Mouse (Mus musculus): ENCODE data around the gene Smarcd3. TPM values are rescaled to one million over a fixed set of nuclear protein-coding genes. Genes with fewer than 3 reads are reported as not detected.

Gene Smarcd3
- total and polyA plus RNA-seq, 3 experiments: 1.3 to 2.2 TPM; not detected in 1

GRCm38 (mm10) chr5:24586106-24586505 lies 38.1 kb downstream of the Smarcd3 start:
- H3K4me2 ChIP-seq (ENCODE audit: insufficient read depth, low read depth, poor library complexity, severe bottlenecking): peak overlapping the region; percentile 51; the same call in 1 of the 2 replicates
- no peaks in the 10 kb centered on the region for H3K27me3 ChIP-seq (replicated peaks)
- H3K27ac ChIP-seq (ENCODE audit: insufficient read depth, low read depth): no peak overlapping the region
- no peaks in the 10 kb centered on the region for H3K9me3 ChIP-seq (replicated peaks; ENCODE audit: low read length)
- peaks cover 8 to 24% of the 10 kb centered on the region in 2 experiments for H3K4me1 ChIP-seq (ENCODE audit: control insufficient read depth in 1 of 2, insufficient read depth in 2 of 2)
- in situ Hi-C loops (cut with MboI; ENCODE audit: low pct_ligation_motif_present, low pct_unique_long_range_greater_than_20kb, low sequenced_read_pairs) (no loop called here), dilution Hi-C loops (cut with MboI; ENCODE audit: extremely low pct_ligation_motif_present, extremely low pct_unique_long_range_greater_than_20kb, low sequenced_read_pairs) (no loop called here)
- no peak for TF ChIP-seq ZKSCAN1 (IDR thresholded peaks at IDR 0.05; ENCODE audit: borderline replicate concordance, low read depth, low read length)
- no peak for TF ChIP-seq ELF1 (IDR thresholded peaks at IDR 0.05; ENCODE audit: low read depth, low read length)
- TF ChIP-seq USF1 (IDR thresholded peaks at IDR 0.05; ENCODE audit: low read depth, low read length): peak; percentile 38
- peak; percentile 47; the same call in 1 of the 2 replicates for TF ChIP-seq USF2 (conservative IDR thresholded peaks at IDR 0.05; ENCODE audit: low read depth, low read length)
- no peak for TF ChIP-seq RAD21 (IDR thresholded peaks at IDR 0.05; ENCODE audit: low read depth, low read length)
- no peak for TF ChIP-seq TCF12 (IDR thresholded peaks at IDR 0.05; ENCODE audit: low read depth, low read length)
- TF ChIP-seq IRF4 (IDR thresholded peaks at IDR 0.05; ENCODE audit: low read depth, low read length): no peak
- TF ChIP-seq E2F4 (IDR thresholded peaks at IDR 0.05; ENCODE audit: insufficient replicate concordance, low read depth, low read length): no peak
- no peak for TF ChIP-seq MEF2A (IDR thresholded peaks at IDR 0.05; ENCODE audit: borderline replicate concordance, low read depth, low read length)
- TF ChIP-seq MAX (IDR thresholded peaks at IDR 0.05; ENCODE audit: low read length): no peak
- TF ChIP-seq NELFE (IDR thresholded peaks at IDR 0.05; ENCODE audit: low read depth, low read length): no peak
- TF ChIP-seq KAT2A (IDR thresholded peaks at IDR 0.05; ENCODE audit: insufficient replicate concordance, low read length): no peak
- TF ChIP-seq GABPA (IDR thresholded peaks at IDR 0.05; ENCODE audit: insufficient replicate concordance, low read depth, low read length): no peak
- DNase-seq (ENCODE audit: extremely low read depth): peak; percentile 26
- H3K4me3 ChIP-seq (replicated peaks in 1 of 3; ENCODE audit: low read depth in 2 of 3, low read length in 2 of 3, poor library complexity in 1 of 3): peak overlapping the region; percentile 88 to 98 (median 90)
- peaks cover 29 to 33% of the 10 kb centered on the region in 2 experiments for H3K36me3 ChIP-seq (replicated peaks in 1 of 2; ENCODE audit: control insufficient read depth in 1 of 2, insufficient read depth in 1 of 2, low read length in 1 of 2)
- H3K9ac ChIP-seq (ENCODE audit: insufficient read depth, low read depth): peak overlapping the region; percentile 65
- H3K79me2 ChIP-seq (replicated peaks; ENCODE audit: control insufficient read depth, extremely low read depth, insufficient read depth, poor library complexity, severe bottlenecking): peaks cover 19% of the 10 kb centered on the region

DNA sequence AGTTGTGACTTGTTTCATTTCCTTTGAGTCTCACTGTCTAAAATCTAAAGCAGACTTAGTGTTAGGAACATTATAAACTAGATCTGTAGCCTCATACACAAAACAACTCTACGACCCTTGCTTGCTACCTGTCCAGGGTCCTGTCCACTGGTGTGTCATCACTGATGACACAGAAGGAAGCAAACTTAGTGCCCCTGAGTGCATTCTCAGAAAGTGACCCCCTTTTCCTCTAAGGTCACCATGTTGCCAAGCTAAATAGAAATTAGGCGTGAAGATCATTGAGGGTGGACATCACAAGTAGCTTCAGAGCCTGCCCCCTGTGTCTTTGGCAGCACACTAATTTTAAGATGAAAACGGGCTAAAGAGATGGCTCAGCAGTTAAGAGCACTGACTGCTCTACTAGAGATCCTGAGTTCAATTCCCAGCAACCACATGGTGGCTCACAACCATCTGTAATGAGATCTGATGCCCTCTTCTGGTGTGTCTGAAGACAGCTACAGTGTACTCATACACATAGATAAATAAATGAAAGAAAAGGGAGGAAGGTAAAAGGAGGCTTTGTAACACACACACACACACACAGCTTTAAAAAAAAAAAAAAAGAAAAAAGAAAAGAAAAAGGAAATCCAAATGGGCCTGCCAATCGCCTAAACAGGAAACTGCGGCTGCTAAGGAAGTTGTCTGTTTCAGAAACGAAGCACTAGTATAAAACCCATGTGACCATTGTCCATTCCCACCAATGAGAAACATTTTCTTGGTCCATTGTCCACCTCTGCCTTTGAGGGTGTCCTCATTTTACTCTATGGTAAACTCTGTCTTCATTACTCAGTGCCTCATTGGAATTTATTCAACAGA lies 45.9 kb downstream of the Smarcd3 start:
- no peak for DNase-seq (ENCODE audit: extremely low read depth)

More for the DNA sequence above, 45.9 kb downstream of the Smarcd3 start:
- H3K36me3 ChIP-seq (replicated peaks in 1 of 2; ENCODE audit: control insufficient read depth in 1 of 2, insufficient read depth in 1 of 2, low read length in 1 of 2): peaks cover 20 to 24% of the 10 kb centered on the region in 2 experiments
- peaks cover 0 to 25% of the 10 kb centered on the region in 2 experiments; a peak in 3 of 4 replicates for H3K4me1 ChIP-seq (ENCODE audit: control insufficient read depth in 1 of 2, insufficient read depth in 2 of 2)
- H3K4me3 ChIP-seq (replicated peaks in 1 of 3; ENCODE audit: low read depth in 2 of 3, low read length in 2 of 3, poor library complexity in 1 of 3): peak overlapping the region; percentile 63 to 91 (median 77)
- peak overlapping the region; percentile 77 for H3K9ac ChIP-seq (ENCODE audit: insufficient read depth, low read depth)
- in situ Hi-C loops (cut with MboI; ENCODE audit: low pct_ligation_motif_present, low pct_unique_long_range_greater_than_20kb, low sequenced_read_pairs): no loop called here
- dilution Hi-C loops (cut with MboI; ENCODE audit: extremely low pct_ligation_motif_present, extremely low pct_unique_long_range_greater_than_20kb, low sequenced_read_pairs): no loop called here
- TF ChIP-seq RAD21 (IDR thresholded peaks at IDR 0.05; ENCODE audit: low read depth, low read length) (no peak), CTCF (conservative IDR thresholded peaks at IDR 0.05 in 1 of 2, IDR thresholded peaks at IDR 0.05 in 1 of 2; ENCODE audit: low read depth in 2 of 2, low read length in 2 of 2) (peak in 1 of 2 experiments; percentile 53; a peak in 2 of 4 replicates)
- H3K79me2 ChIP-seq (replicated peaks; ENCODE audit: control insufficient read depth, extremely low read depth, insufficient read depth, poor library complexity, severe bottlenecking): peaks cover 20% of the 10 kb centered on the region
- H3K27me3 ChIP-seq (replicated peaks): no peaks in the 10 kb centered on the region
- H3K9me3 ChIP-seq (replicated peaks; ENCODE audit: low read length): no peaks in the 10 kb centered on the region
- H3K4me2 ChIP-seq (ENCODE audit: insufficient read depth, low read depth, poor library complexity, severe bottlenecking): peak overlapping the region; percentile 98
- H3K27ac ChIP-seq (ENCODE audit: insufficient read depth, low read depth): no peak overlapping the region; the same call in 1 of the 2 replicates
